Mouse (Mus musculus) midbrain, postnatal 0 days (tissue): ENCODE data around the gene Rrp12. TPM values are rescaled to one million over a fixed set of nuclear protein-coding genes. Genes with fewer than 3 reads are reported as not detected.

Experiments
- ATAC-seq: fragments of 200-750 bp; cut with Nextera tagmentation; 2 replicates; pipeline ENCODE4 v1.8.0; 2017; ENCODE audit warnings: moderate number of reproducible peaks, mild to moderate bottlenecking, moderate TSS enrichment, moderate library complexity; ENCODE audit not compliant: low FRiP score
- DNase-seq: peaks from one replicate; pipeline ENCODE4 v3.0.0-alpha.2; 2015; ENCODE audit warnings: low spot score
- H3K27ac ChIP-seq: fragments of 300-500 bp; sonication (generic); 2 replicates; pipeline ENCODE4 v1.5.1; 2014; ENCODE audit warnings: low read depth, mild to moderate bottlenecking, low read length, mixed read lengths
- H3K27me3 ChIP-seq: fragments of 300-500 bp; sonication (generic); 2 replicates; pipeline ENCODE4 v1.6.1; 2014; ENCODE audit warnings: low read length, control low read depth, mixed read lengths; ENCODE audit not compliant: insufficient read depth
- H3K36me3 ChIP-seq: fragments of 300-500 bp; sonication (generic); 2 replicates; pipeline ENCODE4 v1.6.1; 2014; ENCODE audit warnings: low read length, control low read depth, mixed read lengths; ENCODE audit not compliant: insufficient read depth
- H3K4me1 ChIP-seq: fragments of 300-500 bp; sonication (generic); 2 replicates; pipeline ENCODE4 v1.6.1; 2014; ENCODE audit warnings: mild to moderate bottlenecking, control low read depth, antibody characterized with exemption, low read length, mixed read lengths; ENCODE audit not compliant: insufficient read depth
- H3K4me2 ChIP-seq: fragments of 300-500 bp; sonication (generic); 2 replicates; pipeline ENCODE4 v1.6.1; 2014; ENCODE audit warnings: low read depth, mild to moderate bottlenecking, low read length, mixed read lengths; ENCODE audit not compliant: poor library complexity, severe bottlenecking
- H3K4me3 ChIP-seq: fragments of 300-500 bp; sonication (generic); 2 replicates; pipeline ENCODE4 v1.5.1; 2014; ENCODE audit warnings: low read depth, mild to moderate bottlenecking, low read length, moderate library complexity
- H3K9ac ChIP-seq: fragments of 300-500 bp; sonication (generic); replicated peaks from 2 replicates; pipeline ENCODE4 v1.6.1; 2014; ENCODE audit warnings: mild to moderate bottlenecking, low read length, moderate library complexity, mixed read lengths; ENCODE audit not compliant: poor library complexity, severe bottlenecking
- H3K9me3 ChIP-seq: fragments of 300-500 bp; sonication (generic); 2 replicates; pipeline ENCODE4 v1.6.1; 2016; ENCODE audit warnings: low read length, control low read depth
- CTCF ChIP-seq: IDR thresholded peaks from 2 replicates; pipeline ENCODE4 v1.5.1; 2016; ENCODE audit warnings: antibody characterized with exemption, mild to moderate bottlenecking
- WGBS: fragments of 180-500 bp; shearing (Covaris S2); extraction: QIAGEN DNeasy Blood & Tissue Kit; methylation state at CpG from one replicate; pipeline ENCODE4 v1.1.7; 2014; 5-methylcytosine and 5-hydroxymethylcytosine counted together
- polyA plus RNA-seq: library from polyadenylated mRNA; unstranded; fragments of >200 nt; fragmentation: Nextera tagmentation; extraction: Ambion mirVana; gene quantifications from 2 replicates; pipeline ENCODE4 v1.2.1, GENCODE M21; 2015
- total RNA-seq: library from RNA; depleted of rRNA; stranded (reverse); fragments of >200 nt; gene quantifications from 2 replicates; pipeline ENCODE4 v1.2.3, GENCODE M21; 2014; rRNA removed

The Rrp12 gene
- total and polyA plus RNA-seq, 2 experiments from 2014 or later, result 13.9 to 20.6 TPM

DNA sequence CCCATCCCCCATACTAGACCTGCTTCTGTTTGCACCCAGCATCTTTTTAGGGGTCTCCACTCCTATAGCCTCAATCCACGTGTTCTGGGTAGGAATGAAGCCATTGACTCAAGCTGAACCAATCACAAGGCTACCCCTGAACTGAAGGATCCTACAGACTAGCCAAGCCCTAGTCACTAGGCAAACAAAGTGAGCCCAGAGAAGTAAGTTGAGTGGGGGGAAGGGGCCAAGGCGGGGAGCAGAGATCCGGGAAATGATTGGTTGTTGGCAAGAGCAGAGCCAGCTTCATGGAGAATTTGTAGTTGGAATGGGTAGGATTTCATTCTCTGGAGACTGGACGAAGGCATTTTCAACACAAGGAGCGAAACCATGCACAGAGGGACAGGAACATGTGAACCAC lies 79.1 kb downstream of the Rrp12 start:
- no peak for ATAC-seq
- 60% methylated on average over 5 of the region's 5 CpGs for WGBS

DNA sequence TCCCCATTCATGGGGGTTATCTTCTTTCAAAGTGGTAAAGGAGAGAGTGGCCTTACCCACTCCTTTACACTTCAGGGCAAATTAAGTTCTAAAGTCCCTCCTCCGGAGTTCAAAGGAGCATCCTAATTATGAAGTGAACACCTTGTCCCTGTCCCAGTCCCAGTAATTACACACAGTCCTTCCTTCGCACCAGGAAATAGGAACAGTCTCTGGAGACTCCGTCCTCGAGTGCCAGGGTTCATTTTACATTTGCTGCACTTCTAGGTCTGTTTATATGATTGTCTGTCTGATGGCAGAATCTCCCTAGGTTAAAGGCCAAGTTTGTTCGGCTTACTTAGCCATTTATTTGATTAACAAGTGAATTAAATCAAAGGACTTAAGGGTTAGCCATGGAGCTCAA lies 79.6 kb downstream of the Rrp12 start:
- H3K27me3 ChIP-seq, result no peaks in the 10 kb centered on the region
- no peak for ATAC-seq
- no peaks in the 10 kb centered on the region for H3K9me3 ChIP-seq
- H3K4me1 ChIP-seq, result no peaks in the 10 kb centered on the region
- no peak for TF ChIP-seq CTCF
- WGBS, result 83% methylated on average over 5 of the region's 5 CpGs
- H3K9ac ChIP-seq, result no peak overlapping the region
- DNase-seq, result no peak
- no peak overlapping the region for H3K4me3 ChIP-seq
- no peaks in the 10 kb centered on the region for H3K36me3 ChIP-seq
- H3K27ac ChIP-seq, result no peak overlapping the region
- no peak overlapping the region for H3K4me2 ChIP-seq

More for the DNA sequence above, 79.1 kb downstream of the Rrp12 start:
- H3K9me3 ChIP-seq, result no peaks in the 10 kb centered on the region
- H3K9ac ChIP-seq, result no peak overlapping the region
- no peak for DNase-seq
- H3K36me3 ChIP-seq, result no peaks in the 10 kb centered on the region
- H3K4me2 ChIP-seq, result no peak overlapping the region
- no peak for TF ChIP-seq CTCF
- no peaks in the 10 kb centered on the region for H3K4me1 ChIP-seq
- no peaks in the 10 kb centered on the region for H3K27me3 ChIP-seq
- H3K27ac ChIP-seq, result 0 out of 2 replicates have a peak overlapping the region, but pooled peaks have one; percentile 6
- no peak overlapping the region for H3K4me3 ChIP-seq

DNA sequence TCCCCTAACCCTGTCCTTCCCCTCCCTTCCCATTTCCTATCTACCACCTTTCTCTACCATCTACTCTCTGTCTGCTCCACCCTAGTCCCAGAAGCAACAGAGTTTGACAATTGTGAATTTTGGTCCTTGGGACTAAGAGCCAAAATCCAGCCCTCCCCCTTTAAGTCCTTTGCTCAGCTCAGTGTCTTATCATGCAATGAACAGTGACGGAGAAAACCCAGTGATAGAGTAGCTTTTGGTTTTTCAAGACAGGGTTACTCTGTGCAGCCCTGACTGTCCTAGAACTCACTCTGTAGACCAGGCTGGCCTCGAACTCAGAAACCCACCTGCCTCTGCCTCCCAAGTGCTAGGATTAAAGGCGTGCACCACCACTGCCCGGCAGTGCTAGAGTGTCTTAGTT lies 82.6 kb downstream of the Rrp12 start:
- DNase-seq (no peak), ATAC-seq (no peak)
- TF ChIP-seq CTCF, result no peak
- no peak overlapping the region for H3K4me3 ChIP-seq
- no peaks in the 10 kb centered on the region for H3K36me3 ChIP-seq
- no peaks in the 10 kb centered on the region for H3K9me3 ChIP-seq
- no peaks in the 10 kb centered on the region for H3K4me1 ChIP-seq
- no peaks in the 10 kb centered on the region for H3K27me3 ChIP-seq
- H3K27ac ChIP-seq, result no peak overlapping the region
- H3K4me2 ChIP-seq, result no peak overlapping the region
- 87% methylated on average over 4 of the region's 4 CpGs for WGBS
- no peak overlapping the region for H3K9ac ChIP-seq

Other genes starting within 250 kb of the Rrp12 start
- 72.3 and 74.2 TPM in 2 replicates for gene Slit1, start 152.5 kb downstream of the Rrp12 start, total RNA-seq
- gene Slit1, start 152.5 kb downstream of the Rrp12 start, polyA plus RNA-seq, result 15.4 and 17.0 TPM in 2 replicates
- 4.5 and 5.7 TPM in 2 replicates for gene Arhgap19, start 94.1 kb downstream of the Rrp12 start, total RNA-seq
- 2.5 and 2.9 TPM in 2 replicates for gene Arhgap19, start 94.1 kb downstream of the Rrp12 start, polyA plus RNA-seq
- 33.0 and 35.4 TPM in 2 replicates for gene Frat1, start 66.2 kb downstream of the Rrp12 start, total RNA-seq
- 34.2 and 34.3 TPM in 2 replicates for gene Frat1, start 66.2 kb downstream of the Rrp12 start, polyA plus RNA-seq
- gene Frat2, start 48.0 kb downstream of the Rrp12 start, total RNA-seq, result 6.9 and 10.4 TPM in 2 replicates
- 6.7 and 8.0 TPM in 2 replicates for gene Frat2, start 48.0 kb downstream of the Rrp12 start, polyA plus RNA-seq
- 473 and 479 TPM in 2 replicates for gene Pgam1, start 15.8 kb upstream of the Rrp12 start, total RNA-seq
- 536 and 596 TPM in 2 replicates for gene Pgam1, start 15.8 kb upstream of the Rrp12 start, polyA plus RNA-seq
- 18.0 and 28.8 TPM in 2 replicates for gene Exosc1, start 37.2 kb upstream of the Rrp12 start, total RNA-seq
- 61.2 and 62.3 TPM in 2 replicates for gene Exosc1, start 37.2 kb upstream of the Rrp12 start, polyA plus RNA-seq
- gene Zdhhc16, start 37.3 kb upstream of the Rrp12 start, total RNA-seq, result 49.2 and 61.9 TPM in 2 replicates
- gene Zdhhc16, start 37.3 kb upstream of the Rrp12 start, polyA plus RNA-seq, result 86.7 and 91.0 TPM in 2 replicates
- gene Mms19, start 85.0 kb upstream of the Rrp12 start, total RNA-seq, result 45.7 and 62.5 TPM in 2 replicates
- gene Mms19, start 85.0 kb upstream of the Rrp12 start, polyA plus RNA-seq, result 26.1 TPM in 2 replicates
- gene Ubtd1, start 85.6 kb upstream of the Rrp12 start, total RNA-seq, result 17.5 and 22.1 TPM in 2 replicates
- 12.2 and 12.8 TPM in 2 replicates for gene Ubtd1, start 85.6 kb upstream of the Rrp12 start, polyA plus RNA-seq
- 0.71 and 1.7 TPM in 2 replicates for gene Ankrd2, start 139.8 kb upstream of the Rrp12 start, total RNA-seq
- 0.81 and 2.4 TPM in 2 replicates for gene Ankrd2, start 139.8 kb upstream of the Rrp12 start, polyA plus RNA-seq
- 3.1 TPM in 2 replicates for gene Hoga1, start 149.4 kb upstream of the Rrp12 start, total RNA-seq
- gene Hoga1, start 149.4 kb upstream of the Rrp12 start, polyA plus RNA-seq, result 3.4 and 4.0 TPM in 2 replicates
- 0.24 TPM in 1 of 2 replicates, not detected in the other for gene 4933411K16Rik, start 156.1 kb upstream of the Rrp12 start, total RNA-seq
- gene 4933411K16Rik, start 156.1 kb upstream of the Rrp12 start, polyA plus RNA-seq, result not detected in 2 replicates
- gene Morn4, start 190.2 kb upstream of the Rrp12 start, total RNA-seq, result 47.2 and 47.5 TPM in 2 replicates
- 122 and 123 TPM in 2 replicates for gene Morn4, start 190.2 kb upstream of the Rrp12 start, polyA plus RNA-seq
- gene Pi4k2a, start 194.3 kb upstream of the Rrp12 start, total RNA-seq, result 19.3 and 21.9 TPM in 2 replicates
- gene Pi4k2a, start 194.3 kb upstream of the Rrp12 start, polyA plus RNA-seq, result 30.6 and 33.0 TPM in 2 replicates
- gene Avpi1, start 232.9 kb upstream of the Rrp12 start, total RNA-seq, result 9.3 and 11.5 TPM in 2 replicates
- gene Avpi1, start 232.9 kb upstream of the Rrp12 start, polyA plus RNA-seq, result 11.9 and 13.7 TPM in 2 replicates